Mouse (Mus musculus) adrenal gland (tissue): Measurements from ENCODE around the gene Gprin3.

Experiments
- intact Hi-C: fragments of 180-260 bp; cut with DNase I; formaldehyde crosslinking; loops from one replicate; pipeline ENCODE4 v1.15.1; 2025
- long read RNA-seq, 2 experiments: library from polyadenylated mRNA; unstranded; transcript quantifications; one replicate each; pipeline ENCODE4 v2.0.0; 2020; ENCODE audit warnings: borderline replicate concordance in 1 of 2; ENCODE audit not compliant: insufficient replicate concordance in 1 of 2

Gene Gprin3
- long read RNA-seq, experiment 1, partial matches to known transcripts = 0 of 1 reads
- long read RNA-seq, experiment 1, other reads (novel, unspliced or antisense) = 1 of 1 reads
- long read RNA-seq, experiment 2, partial matches to known transcripts = 0 of 1 reads
- long read RNA-seq, experiment 2, other reads (novel, unspliced or antisense) = 1 of 1 reads

DNA sequence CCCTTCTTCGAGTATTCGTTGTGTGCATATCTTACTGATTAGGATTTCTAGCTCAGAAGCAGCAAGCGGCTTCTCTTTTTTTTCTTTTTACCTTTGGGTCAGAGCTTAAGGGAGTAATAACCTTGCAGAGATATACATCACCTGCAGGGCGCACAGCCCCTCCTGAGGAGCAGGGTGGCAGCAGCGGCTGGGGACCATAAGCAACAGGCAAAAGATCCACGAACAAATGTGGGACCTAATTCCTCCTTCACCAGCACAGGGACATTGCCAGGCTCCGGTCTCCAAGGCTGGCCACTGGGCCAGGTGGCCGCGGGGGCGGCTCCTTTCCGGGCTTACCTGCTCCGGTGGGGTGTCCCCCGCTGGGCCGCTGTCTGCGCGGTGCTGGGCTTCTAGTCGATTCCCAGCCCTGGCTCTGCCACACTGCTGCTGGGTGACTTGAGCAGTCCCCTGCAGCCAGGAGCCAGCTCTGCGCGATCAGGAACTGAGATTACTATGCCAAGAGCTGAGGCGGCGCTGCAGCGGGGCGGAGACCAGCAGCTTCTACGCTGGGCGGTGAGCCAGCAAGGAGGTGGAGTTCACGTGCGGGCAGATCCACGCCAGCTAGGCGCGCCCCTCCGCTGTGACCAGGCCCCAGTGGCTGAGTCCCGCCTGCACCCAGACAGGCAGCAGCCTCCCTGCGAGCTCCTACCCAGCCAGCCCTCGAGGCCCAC, at the start of gene Gprin3:
TSS of gene Gprin3 (minus strand) at position 471 of the 710 bp plus-strand sequence.
- intact Hi-C loops = no loop called here

GRCm38 (mm10) chr6:59458861-59459260, 32.8 kb upstream of the Gprin3 start:
- intact Hi-C loops = no loop called here

DNA sequence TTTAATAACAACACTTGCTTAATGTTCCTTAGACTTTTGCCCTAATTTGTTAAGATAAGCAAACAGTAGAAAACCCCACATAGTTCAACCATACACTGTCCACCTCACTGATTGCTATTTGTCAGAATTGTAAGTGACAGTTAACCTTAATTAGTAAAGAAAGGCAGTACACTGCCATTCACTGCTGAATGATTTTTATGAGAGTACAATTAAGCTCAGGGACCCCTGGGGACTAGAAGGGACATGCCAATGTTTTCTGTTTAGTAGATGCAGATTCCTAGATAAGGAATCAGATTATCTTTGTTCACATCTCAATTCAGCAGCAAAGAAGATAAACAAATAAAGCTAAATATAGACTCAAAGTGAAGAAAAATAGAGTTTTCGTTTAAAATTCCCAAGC, 30.0 kb upstream of the Gprin3 start:
- intact Hi-C loops = no loop called here

DNA sequence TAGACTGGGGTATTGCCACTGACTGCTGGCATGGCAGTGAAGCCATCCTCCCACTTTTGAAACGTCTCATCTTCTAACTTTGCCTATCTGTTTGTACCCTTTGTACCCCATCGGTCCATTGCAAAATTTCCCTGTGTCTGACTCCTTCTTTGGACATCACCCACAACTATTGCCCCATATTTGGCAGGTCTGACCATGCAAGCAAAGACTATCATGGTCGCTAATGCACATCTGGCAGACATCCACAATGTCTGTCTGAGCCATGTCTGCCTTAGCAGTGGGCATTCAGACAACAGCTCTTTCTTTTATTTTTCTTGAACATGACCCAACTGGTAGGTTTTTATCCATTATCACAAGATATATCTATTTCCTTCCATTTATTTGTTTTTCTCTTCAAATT, 25.3 kb upstream of the Gprin3 start:
- intact Hi-C loops = no loop called here

GRCm38 (mm10) chr6:59445101-59445503, 19.0 kb upstream of the Gprin3 start:
- intact Hi-C loops = no loop called here

- intact Hi-C loops = no loop called here
Observed at GRCm38 (mm10) chr6:59435906-59436305, 9.8 kb upstream of the Gprin3 start.

GRCm38 (mm10) chr6:59433116-59433515, 7.0 kb upstream of the Gprin3 start:
- intact Hi-C loops = no loop called here

DNA sequence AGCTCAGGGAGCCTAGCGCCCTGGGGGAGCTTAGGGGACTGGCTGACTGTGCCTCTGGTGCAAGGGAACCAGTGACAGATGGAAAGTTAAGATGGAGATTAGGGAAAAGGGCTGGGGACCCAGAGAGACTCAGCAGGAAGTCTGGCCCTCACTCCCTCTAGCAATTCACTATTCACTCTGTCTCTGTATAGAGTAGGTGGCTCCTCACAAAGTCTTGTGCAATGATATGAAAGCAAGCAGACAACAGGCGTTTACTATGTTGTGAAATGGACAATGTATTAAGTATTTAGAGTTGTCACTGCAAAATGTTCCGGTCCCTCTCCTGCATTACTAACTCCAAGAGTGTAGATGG, 416 bp upstream of the Gprin3 start:
- intact Hi-C loops = no loop called here

DNA sequence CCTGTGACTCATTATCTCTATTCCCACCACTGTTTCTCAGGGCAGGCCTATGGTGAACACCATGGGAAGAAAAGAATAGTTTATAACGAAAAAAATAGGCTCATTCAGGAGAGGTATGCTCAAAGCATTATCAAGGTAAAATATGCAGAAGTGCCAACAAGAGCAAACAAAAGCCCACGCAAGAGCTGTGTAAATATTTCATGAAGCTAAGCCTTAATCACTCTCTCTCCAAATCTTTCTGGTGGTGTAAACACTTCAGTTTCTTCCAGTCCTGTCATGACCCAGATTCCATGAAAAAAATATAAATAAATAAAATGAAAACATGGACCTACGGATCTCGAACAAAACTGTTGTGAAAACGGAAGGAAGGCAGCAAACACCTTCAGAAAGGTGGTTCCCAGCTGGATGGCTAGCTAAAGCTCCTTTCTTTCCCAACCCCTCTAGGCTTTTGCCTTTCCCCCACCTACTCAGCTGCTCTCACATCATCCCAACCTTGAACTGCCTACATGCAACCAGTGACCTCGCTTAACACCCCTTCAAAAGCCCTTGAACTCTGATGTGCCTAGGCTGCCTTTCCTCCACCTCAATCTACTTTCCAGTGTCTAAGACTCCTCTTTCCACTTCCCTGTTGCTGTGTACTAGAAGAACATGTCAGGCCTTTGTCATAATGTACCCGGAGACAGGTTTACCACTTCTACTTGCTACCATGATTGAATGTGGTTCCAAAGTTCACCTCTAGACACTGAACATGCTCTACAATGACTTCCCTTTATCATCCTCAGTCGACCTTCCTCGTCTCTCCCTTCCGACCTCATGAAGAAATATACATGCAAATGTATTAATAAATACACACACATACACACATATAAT, 988 bp downstream of the Gprin3 start:
- intact Hi-C loops = no loop called here

- intact Hi-C loops = no loop called here
Observed at GRCm38 (mm10) chr6:59423836-59424235, 2.3 kb downstream of the Gprin3 start.

- intact Hi-C loops = no loop called here
Observed at GRCm38 (mm10) chr6:59419264-59419663, 6.8 kb downstream of the Gprin3 start.

DNA sequence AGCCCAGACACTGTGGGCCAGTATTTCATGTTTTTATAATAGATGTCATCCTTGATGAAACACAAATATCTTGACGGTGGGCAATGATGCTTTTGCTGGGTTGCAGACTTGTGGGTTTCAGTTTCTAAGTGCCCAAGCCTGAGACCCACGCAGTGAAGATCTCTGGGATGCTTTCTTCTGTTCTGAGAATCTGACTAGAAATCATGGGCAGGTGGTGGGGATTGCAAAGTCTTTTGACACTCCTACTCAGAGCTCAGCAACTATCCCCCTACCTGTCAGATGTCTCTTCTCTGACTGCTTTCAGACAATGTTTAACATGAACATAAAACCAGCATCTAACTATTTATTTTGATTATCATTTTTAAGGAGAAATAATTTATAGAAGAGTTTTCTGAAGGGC, 7.4 kb downstream of the Gprin3 start:
- intact Hi-C loops = no loop called here

GRCm38 (mm10) chr6:59414816-59415215, 11.3 kb downstream of the Gprin3 start:
- intact Hi-C loops = no loop called here

- intact Hi-C loops = no loop called here
Observed at GRCm38 (mm10) chr6:59412417-59413346, 13.4 kb downstream of the Gprin3 start.

GRCm38 (mm10) chr6:59409001-59409700, 16.9 kb downstream of the Gprin3 start:
- intact Hi-C loops = no loop called here

- intact Hi-C loops = no loop called here
Observed at GRCm38 (mm10) chr6:59407482-59407997, 18.6 kb downstream of the Gprin3 start.

DNA sequence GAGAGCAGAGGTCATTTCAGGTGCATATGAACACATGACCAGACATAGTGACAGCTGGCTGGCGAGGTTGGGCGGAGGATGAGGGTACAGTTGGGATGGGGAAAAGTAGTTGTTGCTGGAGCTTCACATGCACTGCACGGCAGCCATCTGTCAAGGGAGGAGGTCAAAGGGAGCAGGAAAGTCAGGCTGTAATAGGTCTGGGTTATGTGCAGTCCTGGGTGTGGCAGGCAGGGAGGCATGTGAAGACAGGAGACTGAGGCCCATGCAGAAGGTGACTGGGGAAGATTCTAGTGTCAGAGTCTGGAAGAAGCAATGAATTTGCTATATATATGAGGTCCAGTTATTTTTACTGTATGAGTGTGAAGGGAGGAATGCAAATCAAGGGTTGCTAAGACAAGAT, 35.9 kb downstream of the Gprin3 start:
- intact Hi-C loops = no loop called here

- intact Hi-C loops = no loop called here
Observed at GRCm38 (mm10) chr6:59365300-59365699, 60.8 kb downstream of the Gprin3 start.

DNA sequence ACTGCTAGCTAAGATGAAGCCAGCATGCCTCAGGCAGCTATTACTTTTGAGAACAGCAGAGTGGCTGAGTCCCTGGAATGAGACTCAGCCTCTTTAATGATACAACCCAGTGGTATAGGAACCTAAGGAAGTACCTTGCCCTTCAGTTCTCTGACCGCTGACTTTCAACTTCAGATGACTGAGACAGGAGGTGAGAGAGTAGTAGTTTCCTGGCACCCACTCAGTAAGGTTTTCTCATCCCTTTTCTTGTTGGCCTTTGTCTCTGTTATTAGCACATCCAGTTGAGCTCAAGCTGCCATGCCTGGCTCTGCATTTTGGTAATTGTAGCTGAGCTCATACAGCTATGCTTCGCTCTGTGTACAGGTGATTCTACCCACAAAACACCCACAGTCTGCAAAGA, 62.8 kb downstream of the Gprin3 start:
- intact Hi-C loops = no loop called here

DNA sequence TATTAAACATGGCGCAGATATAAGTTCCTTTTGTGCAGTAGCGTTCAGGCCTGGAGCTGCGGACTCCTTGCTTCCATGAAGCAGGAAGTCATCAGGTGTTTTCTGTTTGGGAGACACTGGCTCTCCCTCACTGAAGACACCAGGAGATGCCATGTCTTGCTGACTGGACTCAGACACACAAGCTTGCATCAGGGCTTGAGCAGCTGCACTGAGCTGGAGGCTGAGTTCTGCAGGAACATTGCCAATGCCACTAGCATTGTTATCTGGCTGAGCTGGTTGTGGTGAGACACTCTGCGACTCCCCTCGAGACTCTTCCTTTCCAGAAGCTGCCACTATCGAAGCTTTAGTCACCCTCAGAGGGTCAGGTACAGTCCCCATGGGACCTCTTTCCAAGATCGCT, 71.2 kb downstream of the Gprin3 start:
- intact Hi-C loops = no loop called here
